Mouse (Mus musculus) kidney, postnatal 0 days (tissue): ENCODE results near the gene Smyd1. TPM values are rescaled to one million over a fixed set of nuclear protein-coding genes. Genes with fewer than 3 reads are reported as not detected.

ENCODE experiments used
- ATAC-seq: fragments of 200-750 bp; cut with Nextera tagmentation; replicated peaks from 2 replicates; pipeline ENCODE4 v1.8.0; 2017; ENCODE audit warnings: low read depth, moderate number of reproducible peaks, moderate TSS enrichment, moderate library complexity; ENCODE audit not compliant: low FRiP score
- DNase-seq: peaks from one replicate; pipeline ENCODE4 v3.0.0-alpha.2; 2016; ENCODE audit warnings: low spot score
- H3K27ac ChIP-seq: fragments of 300-500 bp; sonication (generic); 2 replicates; pipeline ENCODE4 v1.5.1; 2014; ENCODE audit warnings: mild to moderate bottlenecking
- H3K27me3 ChIP-seq: fragments of 300-500 bp; sonication (generic); 2 replicates; pipeline ENCODE4 v1.6.1; 2014; ENCODE audit warnings: low read length, mixed read lengths; ENCODE audit not compliant: insufficient read depth
- H3K36me3 ChIP-seq: fragments of 300-500 bp; sonication (generic); 2 replicates; pipeline ENCODE4 v1.6.1; 2014; ENCODE audit warnings: low read length, mixed read lengths; ENCODE audit not compliant: insufficient read depth
- H3K4me1 ChIP-seq: fragments of 300-500 bp; sonication (generic); replicated peaks from 2 replicates; pipeline ENCODE4 v1.6.1; 2014; ENCODE audit warnings: antibody characterized with exemption, low read length, mixed read lengths; ENCODE audit not compliant: insufficient read depth
- H3K4me2 ChIP-seq: fragments of 300-500 bp; sonication (generic); 2 replicates; pipeline ENCODE4 v1.6.1; 2014; ENCODE audit warnings: mild to moderate bottlenecking, low read length, moderate library complexity, mixed read lengths
- H3K4me3 ChIP-seq: fragments of 300-500 bp; sonication (generic); replicated peaks from 2 replicates; pipeline ENCODE4 v1.5.1; 2014; ENCODE audit warnings: low read depth, low read length
- H3K9ac ChIP-seq: fragments of 300-500 bp; sonication (generic); 2 replicates; pipeline ENCODE4 v1.6.1; 2014; ENCODE audit warnings: low read depth, low read length
- H3K9me3 ChIP-seq: fragments of 300-500 bp; sonication (generic); replicated peaks from 2 replicates; pipeline ENCODE4 v1.6.1; 2016; ENCODE audit warnings: low read length, inconsistent platforms, mixed read lengths
- CTCF ChIP-seq: IDR thresholded peaks from 2 replicates; pipeline ENCODE4 v1.5.1; 2016; ENCODE audit warnings: antibody characterized with exemption, low read depth, mild to moderate bottlenecking, moderate library complexity
- WGBS: fragments of 180-500 bp; shearing (Covaris S2); extraction: QIAGEN DNeasy Blood & Tissue Kit; methylation state at CpG from one replicate; pipeline ENCODE4 v1.1.7; 2014; 5-methylcytosine and 5-hydroxymethylcytosine counted together
- polyA plus RNA-seq: library from polyadenylated mRNA; unstranded; fragments of >200 nt; fragmentation: Nextera tagmentation; extraction: Ambion mirVana; gene quantifications from 2 replicates; pipeline ENCODE4 v1.2.1, GENCODE M21; 2015

The Smyd1 gene
- polyA plus RNA-seq, 1 experiment from 2014 or later = 0.12 TPM

DNA sequence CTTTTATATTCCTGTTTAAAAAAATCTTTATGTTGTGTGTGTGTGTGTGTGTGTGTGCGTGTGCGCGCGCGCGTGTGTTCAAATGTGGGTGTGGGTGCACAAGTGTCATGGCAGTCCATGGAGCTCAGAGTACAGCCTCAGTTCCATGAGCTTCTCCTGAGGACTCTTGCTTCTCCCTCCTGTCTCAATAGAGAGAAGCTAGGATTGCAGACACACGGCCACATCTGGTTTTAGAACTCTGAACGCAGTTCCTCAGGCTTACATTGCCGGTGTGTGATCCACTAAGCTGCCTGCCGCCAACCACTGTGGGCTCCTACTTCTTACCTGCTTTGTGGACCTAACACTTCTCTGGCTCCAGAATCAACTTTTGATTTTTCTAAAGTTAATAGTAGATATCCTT, 65.9 kb downstream of the Smyd1 start:
- Histone ChIP-seq H3K36me3 (no peaks in the 10 kb centered on the region), H3K27me3 (no peaks in the 10 kb centered on the region), H3K4me1 (no peaks in the 10 kb centered on the region), H3K4me2 (no peak overlapping the region), H3K4me3 (no peak overlapping the region), H3K9me3 (no peaks in the 10 kb centered on the region), H3K9ac (no peak overlapping the region), H3K27ac (no peak overlapping the region)
- no peak for TF ChIP-seq CTCF
- ATAC-seq (no peak), DNase-seq (no peak)
- WGBS = 95% methylated on average over 10 of the region's 10 CpGs

DNA sequence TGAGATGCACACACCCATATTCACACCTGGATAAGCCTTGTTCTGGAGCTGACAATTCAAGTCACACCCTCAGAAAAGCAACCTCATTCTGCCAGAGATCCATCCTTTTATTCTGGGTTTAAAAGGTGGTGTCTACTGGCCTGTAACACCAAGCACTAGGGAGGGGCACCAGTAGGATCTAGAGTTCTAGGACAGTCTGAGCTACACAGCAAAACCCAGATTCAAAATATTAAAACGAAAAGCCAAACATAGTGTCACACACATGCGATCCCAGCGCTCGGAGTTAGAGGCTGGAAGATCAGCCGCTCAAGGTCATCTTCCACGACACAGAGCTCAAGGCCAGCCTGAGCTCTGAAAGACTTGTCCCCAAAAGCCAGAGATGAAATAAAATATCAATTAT, 67.6 kb downstream of the Smyd1 start:
- Histone ChIP-seq H3K27me3 (no peaks in the 10 kb centered on the region), H3K36me3 (no peaks in the 10 kb centered on the region), H3K4me1 (no peaks in the 10 kb centered on the region), H3K27ac (no peak overlapping the region), H3K4me2 (no peak overlapping the region), H3K4me3 (no peak overlapping the region), H3K9me3 (no peaks in the 10 kb centered on the region), H3K9ac (no peak overlapping the region)
- WGBS = 89% methylated on average over 6 of the region's 6 CpGs
- DNase-seq = no peak
- ATAC-seq = no peak
- no peak for TF ChIP-seq CTCF

DNA sequence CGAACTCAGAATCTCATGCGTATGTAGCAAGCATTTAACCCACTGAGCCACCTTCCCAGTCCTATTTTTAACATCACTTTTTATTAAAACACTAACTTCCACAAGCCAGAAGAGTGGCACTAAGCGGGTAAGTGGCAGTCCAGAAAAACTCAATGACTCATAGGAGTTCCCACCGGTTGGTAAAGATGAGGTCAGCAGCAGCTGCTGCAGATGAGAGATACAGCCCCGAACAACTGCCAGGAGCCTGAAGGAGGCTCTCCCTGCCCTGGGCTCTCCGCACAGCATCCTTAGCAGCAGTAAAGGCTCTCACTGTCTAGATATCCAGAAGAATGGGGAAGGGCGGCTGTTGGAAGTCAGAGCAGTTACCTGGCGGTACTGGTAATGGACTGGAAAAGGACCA, 71.1 kb downstream of the Smyd1 start:
- no peaks in the 10 kb centered on the region for H3K9me3 ChIP-seq
- no peak for TF ChIP-seq CTCF
- no peak overlapping the region for H3K27ac ChIP-seq
- no peak for DNase-seq
- no peak for ATAC-seq
- H3K27me3 ChIP-seq = no peaks in the 10 kb centered on the region
- no peak overlapping the region for H3K9ac ChIP-seq
- H3K4me3 ChIP-seq = no peak overlapping the region
- WGBS = 80% methylated on average over 8 of the region's 8 CpGs
- no peaks in the 10 kb centered on the region for H3K36me3 ChIP-seq
- no peak overlapping the region for H3K4me2 ChIP-seq
- H3K4me1 ChIP-seq = no peaks in the 10 kb centered on the region

DNA sequence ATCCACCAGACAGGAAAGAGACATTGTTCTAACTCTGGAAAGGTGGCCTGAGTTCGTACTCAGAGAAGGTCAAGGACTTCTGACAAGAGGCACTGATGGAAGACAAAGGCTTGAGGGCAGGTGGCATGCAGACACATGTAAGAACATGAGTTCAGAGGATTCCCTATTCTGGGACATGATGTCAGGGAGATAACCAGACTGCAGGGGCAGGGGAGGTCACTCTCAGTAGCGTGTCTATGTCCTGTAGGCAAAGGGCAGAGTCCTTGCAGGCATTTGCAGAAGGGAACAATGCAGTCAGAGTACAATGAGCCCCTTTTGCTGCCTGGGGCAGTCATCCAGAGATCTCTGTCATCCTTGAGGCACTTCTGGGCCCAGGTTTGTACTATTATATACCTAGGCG, 72.4 kb downstream of the Smyd1 start:
- no peaks in the 10 kb centered on the region for H3K9me3 ChIP-seq
- no peak overlapping the region for H3K9ac ChIP-seq
- ATAC-seq (no peak), DNase-seq (no peak)
- no peaks in the 10 kb centered on the region for H3K4me1 ChIP-seq
- 78% methylated on average over 3 of the region's 3 CpGs for WGBS
- no peak overlapping the region for H3K4me2 ChIP-seq
- no peaks in the 10 kb centered on the region for H3K36me3 ChIP-seq
- H3K27me3 ChIP-seq = no peaks in the 10 kb centered on the region
- H3K4me3 ChIP-seq = no peak overlapping the region
- no peak overlapping the region for H3K27ac ChIP-seq
- TF ChIP-seq CTCF = no peak

DNA sequence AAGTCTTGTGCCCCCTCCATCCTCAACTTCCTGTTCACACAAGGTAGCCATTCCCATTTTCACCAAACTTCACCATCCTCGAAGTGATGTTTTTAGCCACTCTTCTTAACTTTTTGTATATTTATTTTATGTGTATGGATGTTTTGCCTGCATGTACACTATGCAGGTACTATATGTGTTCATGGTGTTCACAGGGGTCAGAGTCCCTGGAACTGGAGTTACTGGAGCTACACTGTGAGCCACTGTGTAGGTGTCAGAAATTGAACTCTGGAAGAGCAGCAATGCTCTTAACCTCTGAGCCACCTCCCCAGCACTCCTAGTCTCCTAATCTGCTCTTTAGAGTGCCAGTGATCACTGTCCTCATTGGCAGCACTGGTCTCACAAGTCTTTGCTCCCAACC, 73.6 kb downstream of the Smyd1 start:
- ATAC-seq (no peak), DNase-seq (no peak)
- no peaks in the 10 kb centered on the region for H3K9me3 ChIP-seq
- no peaks in the 10 kb centered on the region for H3K4me1 ChIP-seq
- no peak overlapping the region for H3K27ac ChIP-seq
- H3K9ac ChIP-seq = no peak overlapping the region
- H3K36me3 ChIP-seq = no peaks in the 10 kb centered on the region
- no peak overlapping the region for H3K4me2 ChIP-seq
- TF ChIP-seq CTCF = no peak
- no peak overlapping the region for H3K4me3 ChIP-seq
- 92% methylated on average over 1 of the region's 1 CpGs for WGBS
- H3K27me3 ChIP-seq = no peaks in the 10 kb centered on the region

DNA sequence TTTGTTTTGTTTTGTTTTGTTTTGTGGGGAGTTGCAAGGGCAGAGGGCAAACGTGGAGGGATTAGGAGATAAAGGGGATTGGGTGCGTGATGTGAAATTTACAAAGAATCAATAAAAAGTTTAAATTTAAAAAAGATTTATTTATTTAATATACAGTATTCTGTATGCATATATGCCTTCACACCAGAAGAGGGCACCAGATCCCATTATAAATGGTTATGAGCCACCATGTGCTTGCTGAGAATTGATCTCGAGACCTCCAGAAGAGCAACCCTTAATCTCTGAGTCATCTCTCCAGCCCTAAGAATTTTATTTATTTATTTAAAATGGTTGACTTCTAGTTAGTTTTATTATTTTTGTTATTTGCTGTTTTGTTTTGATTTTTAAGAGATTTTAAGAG, 78.8 kb downstream of the Smyd1 start:
- H3K4me1 ChIP-seq = no peaks in the 10 kb centered on the region
- H3K36me3 ChIP-seq = no peaks in the 10 kb centered on the region
- no peak overlapping the region for H3K27ac ChIP-seq
- no peaks in the 10 kb centered on the region for H3K9me3 ChIP-seq
- 87% methylated on average over 3 of the region's 3 CpGs for WGBS
- no peak overlapping the region for H3K4me3 ChIP-seq
- H3K4me2 ChIP-seq = no peak overlapping the region
- H3K9ac ChIP-seq = no peak overlapping the region
- DNase-seq (no peak), ATAC-seq (no peak)
- no peaks in the 10 kb centered on the region for H3K27me3 ChIP-seq
- TF ChIP-seq CTCF = 0 out of 2 replicates have a peak, but pooled peaks have one; percentile 16

DNA sequence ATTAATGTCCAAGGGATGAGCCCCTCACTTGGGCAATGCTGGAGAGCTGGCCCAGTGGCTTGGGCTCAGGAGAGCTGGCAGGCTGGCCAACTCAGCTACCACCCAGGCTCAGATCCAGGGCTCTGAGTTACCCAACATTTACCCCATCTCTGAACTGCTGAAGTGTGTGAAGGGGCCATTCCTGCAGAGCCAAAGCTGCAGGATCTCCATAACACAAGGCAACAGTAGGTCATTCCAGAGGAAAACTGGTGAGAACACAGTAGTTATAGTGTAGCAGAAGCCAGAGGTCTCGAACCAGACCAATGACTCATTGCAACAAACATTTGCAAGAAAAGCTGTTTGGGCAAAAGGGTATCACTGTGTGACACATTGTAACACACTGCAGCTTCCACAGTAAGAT, 79.2 kb downstream of the Smyd1 start:
- H3K9me3 ChIP-seq = no peaks in the 10 kb centered on the region
- no peak for ATAC-seq
- no peak for TF ChIP-seq CTCF
- no peak overlapping the region for H3K4me2 ChIP-seq
- no peak overlapping the region for H3K9ac ChIP-seq
- DNase-seq = no peak
- no peaks in the 10 kb centered on the region for H3K36me3 ChIP-seq
- H3K27me3 ChIP-seq = no peaks in the 10 kb centered on the region
- H3K27ac ChIP-seq = no peak overlapping the region
- no peaks in the 10 kb centered on the region for H3K4me1 ChIP-seq
- WGBS = 71% methylated on average over 1 of the region's 1 CpGs
- H3K4me3 ChIP-seq = no peak overlapping the region
